Mouse (Mus musculus): ENCODE results near the gene Ppp4r3b.

DNA sequence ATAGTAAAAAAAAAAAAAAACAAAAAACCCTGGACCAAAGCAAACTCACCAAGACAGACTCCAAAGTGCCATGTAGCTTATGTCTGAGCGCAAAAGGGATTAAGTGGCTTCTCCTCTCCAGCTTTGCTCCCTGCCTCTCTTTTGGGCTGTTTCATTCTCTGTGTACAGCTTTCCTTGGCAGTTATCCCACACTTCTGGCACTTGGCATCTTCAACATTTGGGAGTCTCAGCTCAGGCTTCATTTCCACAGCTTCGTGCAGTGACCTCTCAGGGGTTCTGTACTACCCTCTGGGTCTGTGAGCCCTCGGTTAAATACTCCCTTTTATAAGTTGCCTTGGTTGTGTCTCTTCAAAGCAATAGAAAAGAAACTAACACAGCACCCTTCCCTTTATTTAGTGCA is 8.0 kb downstream of the Ppp4r3b start:
- TF ChIP-seq POLR2A (IDR thresholded peaks at IDR 0.05; ENCODE audit: extremely low read depth, insufficient read depth, low read length) (no peak), CTCF (IDR thresholded peaks at IDR 0.05; ENCODE audit: low read depth, low read length) (no peak)

Data from liver, adult 2 months (tissue).